Mouse (Mus musculus) frontal cortex, postnatal 25 days (tissue): ENCODE results near the gene Ubxn6.
A peak's percentile ranks its signal among the peaks of the same experiment; 100 is the strongest.

Experiments
- DNase-seq, 2 experiments: peaks; one replicate each; pipeline ENCODE4 v3.0.0; 2022; ENCODE audit warnings: low spot score in 2 of 2

The Ubxn6 gene

DNA sequence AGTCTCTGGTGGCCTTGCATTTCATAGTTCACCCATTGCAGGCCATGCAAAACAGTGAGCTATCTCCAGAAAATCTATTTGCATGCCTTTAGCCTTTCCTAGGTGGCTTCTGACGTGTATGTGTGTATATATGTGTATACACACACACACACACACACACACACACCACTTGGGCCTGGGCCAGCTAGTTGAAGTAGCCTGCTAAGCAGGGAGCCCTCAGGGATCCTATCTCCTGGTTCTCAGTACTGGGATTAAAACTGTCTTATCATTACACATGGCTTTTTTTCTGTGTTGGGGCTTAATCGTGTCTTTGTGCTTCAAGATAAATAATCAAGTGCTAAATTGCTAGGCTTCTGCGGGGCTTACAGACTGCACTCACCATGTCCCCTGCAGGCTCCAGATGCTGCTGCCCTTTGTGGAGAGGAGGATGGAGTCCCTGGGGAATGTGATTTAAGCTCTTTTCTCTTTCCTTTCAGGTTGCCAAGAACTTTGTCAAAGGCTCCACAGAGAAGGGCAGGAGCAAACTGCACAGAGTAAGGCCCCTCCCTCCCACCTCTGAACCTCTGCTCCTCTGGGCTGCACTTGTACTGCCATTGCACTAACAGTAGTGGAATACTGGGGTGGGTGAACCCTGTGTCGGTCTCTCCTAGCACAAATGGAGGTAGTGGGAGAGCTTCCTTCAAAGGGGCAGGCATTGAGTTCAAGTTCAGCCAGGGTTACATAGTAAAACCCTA lies 18.7 kb downstream of the Ubxn6 start:
- no peak for DNase-seq

DNA sequence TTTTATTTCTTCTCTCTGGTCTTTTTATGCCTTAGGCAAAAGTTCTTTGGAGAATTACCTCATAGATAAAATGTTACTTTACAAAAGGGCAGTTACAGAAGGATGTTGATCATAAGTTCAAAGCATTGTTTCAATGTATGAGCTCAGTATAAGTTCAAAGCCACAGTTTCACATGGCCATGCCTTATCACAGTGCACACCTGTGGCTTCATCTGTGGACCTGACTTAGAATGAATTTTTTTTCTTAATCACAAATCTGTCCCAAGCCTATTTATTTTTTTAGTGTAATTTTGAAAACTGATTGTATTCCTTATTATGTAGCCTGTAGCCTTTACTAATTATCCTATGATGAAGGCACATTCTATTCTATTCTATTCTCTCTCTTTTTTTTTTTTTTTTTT lies 19.9 kb downstream of the Ubxn6 start:
- no peak for DNase-seq

DNA sequence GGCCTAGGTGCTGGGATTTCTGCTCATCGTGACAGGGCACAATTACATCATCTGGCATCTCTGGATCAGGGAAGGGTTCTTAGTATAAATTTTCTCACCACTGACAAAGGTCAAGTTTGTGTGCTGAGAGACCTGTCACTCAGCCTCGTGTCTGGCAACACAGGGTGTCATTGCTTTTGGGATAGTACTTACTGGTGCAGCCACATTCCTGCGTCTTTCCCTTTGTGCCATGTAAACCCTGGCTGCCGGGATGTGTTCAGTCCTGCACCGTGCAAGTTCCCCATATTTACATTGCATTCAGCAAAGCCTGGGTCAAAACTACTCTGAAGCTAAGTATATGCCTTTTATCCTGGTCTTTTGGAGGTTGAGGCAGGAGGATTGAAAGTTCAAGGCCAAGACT lies 23.5 kb downstream of the Ubxn6 start:
- DNase-seq = no peak

DNA sequence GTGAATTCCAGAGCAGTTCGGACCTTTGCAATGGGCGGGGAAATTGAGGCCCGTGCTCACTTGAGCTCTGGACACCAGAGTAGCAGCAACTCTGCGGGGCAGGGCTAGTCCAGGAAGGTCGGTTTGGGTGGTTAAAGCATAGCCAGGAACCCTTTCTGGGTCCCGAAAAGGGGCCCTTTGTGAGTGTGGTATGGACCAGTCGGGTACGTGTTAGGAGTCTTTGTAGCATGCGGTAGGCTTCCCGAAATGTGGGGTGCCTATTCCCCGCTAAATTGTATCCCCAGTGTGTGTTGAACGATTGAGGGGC lies 34.0 kb downstream of the Ubxn6 start:
- no peak for DNase-seq

DNA sequence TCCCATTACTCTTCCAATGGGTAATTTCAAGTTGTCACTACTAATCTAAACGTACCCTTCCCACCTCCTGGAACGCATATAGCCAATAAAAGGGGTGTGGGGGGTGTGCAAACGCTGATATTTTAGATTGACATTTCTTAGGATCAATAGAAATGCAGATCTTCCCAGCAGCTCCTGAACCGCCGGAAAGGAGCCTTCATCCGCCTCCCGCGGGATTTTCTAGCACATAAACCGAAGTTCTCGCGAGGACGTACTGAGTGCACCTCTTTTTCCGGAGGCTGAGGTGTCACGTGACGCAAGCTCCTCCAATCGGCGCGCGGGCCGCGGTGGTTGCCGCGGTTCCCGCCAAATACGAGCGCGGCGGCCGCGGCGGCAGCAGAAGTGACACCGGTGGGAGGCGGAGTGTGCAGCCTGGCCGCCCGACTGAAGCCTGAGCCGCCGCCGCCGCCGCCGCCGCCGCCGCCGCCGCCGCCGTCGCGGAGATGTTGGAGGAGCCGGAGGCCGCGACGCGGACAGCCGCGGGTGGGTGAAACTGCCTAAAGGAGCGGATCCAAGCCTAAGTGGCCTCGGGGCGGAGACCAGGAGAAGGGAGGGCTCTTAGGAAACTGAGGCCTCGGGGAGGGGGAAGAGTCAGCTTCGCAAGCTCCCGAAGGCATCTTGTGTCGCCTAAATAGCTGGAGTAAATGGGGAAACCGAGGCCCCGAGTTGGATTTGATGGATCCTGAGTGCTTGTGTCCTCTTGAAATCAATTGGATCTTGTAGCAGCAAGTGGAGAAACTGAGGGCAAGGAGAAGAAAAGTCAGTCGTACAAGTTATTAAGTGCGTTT lies 34.6 kb downstream of the Ubxn6 start, which contains the start of gene Chaf1a:
Gene Chaf1a, plus strand, starts transcription at position 410 of the 827 bp plus-strand sequence.
- DNase-seq = peak; percentile 89 to 91

DNA sequence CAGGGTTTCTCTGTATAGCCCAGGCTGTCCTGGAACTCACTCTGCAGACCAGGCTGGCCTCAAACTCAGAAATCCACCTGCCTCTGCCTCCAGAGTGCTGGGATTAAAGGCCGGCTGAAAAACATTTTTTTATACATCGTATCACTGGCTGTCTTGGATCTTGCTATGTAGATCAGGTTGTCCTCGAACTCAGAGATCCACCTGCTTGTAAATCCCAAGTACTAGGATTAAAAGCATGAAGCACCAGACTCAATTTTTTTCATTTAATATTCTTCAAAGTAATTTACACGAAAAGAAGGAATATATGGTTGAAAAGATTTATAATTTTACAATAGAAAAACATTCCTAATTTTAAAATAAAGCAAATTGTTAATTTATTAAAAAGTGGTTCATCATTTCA lies 35.5 kb downstream of the Ubxn6 start:
- DNase-seq = no peak

DNA sequence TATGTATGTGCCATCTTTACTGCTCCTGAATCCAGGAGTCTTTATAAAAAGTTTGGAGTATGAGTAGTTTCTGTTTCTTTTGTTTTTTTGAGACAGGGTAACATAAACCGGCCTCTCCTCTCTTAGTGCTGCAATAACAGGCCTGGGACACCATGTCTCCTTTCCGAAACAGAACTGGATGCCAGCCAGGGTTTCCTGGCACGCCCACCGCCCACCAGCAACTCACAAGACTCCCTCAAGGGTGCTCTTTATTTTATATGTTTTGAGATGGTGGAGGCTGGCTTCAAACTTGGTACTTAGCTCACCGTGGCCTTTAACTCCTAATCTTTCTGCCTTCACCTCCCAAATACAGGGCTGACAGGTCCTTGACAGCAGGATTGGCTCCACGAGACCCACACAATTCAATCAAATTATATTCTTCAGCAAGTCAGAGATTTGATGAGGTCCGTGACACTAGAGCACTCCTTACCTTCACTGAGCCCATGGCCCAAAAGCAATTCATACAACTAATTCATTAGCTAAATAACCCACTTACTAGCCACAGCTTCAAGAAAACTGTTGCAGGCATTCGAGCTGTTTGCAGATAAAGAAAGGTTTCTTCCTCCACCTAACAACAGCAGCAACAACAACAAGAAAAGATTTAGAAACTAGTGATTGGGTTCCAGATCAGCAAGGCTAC lies 36.1 kb downstream of the Ubxn6 start:
- no peak for DNase-seq

DNA sequence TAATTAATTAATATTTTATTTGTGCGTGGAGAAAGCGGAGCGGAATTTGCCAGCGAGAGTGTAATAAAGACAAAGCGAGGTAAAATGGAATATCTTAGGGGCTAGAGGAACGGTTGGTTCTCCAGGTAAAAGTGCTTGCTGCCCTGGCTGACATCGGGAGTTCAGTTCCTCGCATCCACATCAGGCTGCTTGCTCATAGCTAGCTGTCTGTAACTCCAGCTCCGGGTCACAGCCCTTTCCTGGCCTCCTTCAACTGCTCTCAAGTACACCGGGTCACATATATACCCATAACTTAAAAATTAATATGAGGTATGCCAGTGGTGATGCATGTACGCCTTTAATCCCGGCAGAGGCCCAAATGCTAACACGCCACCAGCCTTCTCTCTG lies 37.9 kb downstream of the Ubxn6 start:
- no peak for DNase-seq

DNA sequence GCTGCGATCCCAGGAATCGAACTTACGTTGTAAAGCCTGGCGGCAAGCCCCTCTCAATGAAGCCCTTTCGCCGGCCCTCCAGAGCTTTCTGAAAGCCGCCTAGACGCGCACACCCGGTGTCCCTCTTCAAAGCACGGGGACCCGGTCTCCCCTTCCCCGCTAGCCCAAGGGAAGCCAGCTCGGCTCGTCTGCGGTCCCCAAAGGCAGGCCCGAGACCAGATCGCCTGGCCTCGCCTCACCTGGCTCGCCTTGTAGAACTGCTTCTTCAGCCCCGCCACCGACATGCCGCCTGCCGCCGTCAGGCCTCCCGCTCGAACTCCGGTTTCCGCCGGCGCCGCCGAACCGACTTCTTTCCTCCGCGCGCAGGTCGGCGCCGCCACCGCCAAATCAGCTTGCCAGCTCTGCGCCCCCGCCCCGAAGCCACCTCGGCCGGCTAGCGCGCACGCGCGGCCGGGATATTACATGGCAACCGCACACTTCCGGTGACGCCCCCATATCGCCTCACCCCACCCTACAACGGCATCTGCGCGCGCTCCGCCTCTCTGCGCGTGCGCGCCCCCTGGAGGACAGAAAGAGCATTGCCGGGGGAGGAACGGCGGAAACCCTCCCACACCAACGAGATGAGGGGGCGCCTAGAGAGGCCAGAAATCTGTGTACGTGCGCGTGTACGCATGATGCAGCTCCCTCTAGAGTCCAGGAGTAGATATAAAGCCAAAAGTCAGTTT lies 38.5 kb downstream of the Ubxn6 start, which contains the start of gene Sh3gl1:
Gene Sh3gl1, minus strand, starts transcription at position 460 of the 725 bp plus-strand sequence.
- DNase-seq = peak; percentile 98 to 100

DNA sequence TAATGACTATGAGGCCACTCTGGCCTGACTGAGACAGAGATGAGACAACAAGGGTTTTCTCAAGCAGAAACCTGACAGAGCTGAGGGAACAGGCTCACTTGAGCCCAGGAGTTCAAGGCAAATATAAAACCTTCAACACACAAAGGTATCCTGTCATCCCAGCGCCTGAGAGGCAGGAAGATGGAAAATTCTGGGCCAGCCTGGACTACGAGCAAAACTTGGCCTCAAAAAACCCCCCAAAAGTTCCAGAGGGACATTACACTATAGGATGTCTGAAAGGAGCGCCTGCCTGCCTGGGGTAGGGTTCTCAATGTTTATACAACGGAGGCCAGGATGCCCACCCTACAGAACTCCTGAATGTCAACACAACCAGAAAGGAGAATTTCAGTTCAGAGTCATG lies 39.6 kb downstream of the Ubxn6 start:
- no peak for DNase-seq

DNA sequence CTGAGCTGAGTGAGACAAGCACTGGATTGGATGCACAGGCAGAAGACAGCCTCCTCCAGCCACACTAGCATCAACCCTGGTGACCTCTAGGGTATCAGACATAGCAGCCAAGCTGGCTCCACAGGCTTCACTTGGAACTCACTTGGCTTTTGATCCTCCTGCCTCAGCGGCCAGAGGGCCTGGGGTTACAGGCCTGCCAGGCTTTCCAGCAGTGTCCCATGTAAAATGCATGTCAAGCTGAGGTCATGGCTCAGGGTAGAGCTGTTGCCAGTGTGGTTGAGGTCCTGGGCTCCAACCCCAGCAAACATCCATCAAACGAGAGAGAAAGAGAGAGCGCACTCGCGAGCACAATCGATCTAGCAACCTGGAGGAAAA lies 40.1 kb downstream of the Ubxn6 start:
- no peak for DNase-seq

DNA sequence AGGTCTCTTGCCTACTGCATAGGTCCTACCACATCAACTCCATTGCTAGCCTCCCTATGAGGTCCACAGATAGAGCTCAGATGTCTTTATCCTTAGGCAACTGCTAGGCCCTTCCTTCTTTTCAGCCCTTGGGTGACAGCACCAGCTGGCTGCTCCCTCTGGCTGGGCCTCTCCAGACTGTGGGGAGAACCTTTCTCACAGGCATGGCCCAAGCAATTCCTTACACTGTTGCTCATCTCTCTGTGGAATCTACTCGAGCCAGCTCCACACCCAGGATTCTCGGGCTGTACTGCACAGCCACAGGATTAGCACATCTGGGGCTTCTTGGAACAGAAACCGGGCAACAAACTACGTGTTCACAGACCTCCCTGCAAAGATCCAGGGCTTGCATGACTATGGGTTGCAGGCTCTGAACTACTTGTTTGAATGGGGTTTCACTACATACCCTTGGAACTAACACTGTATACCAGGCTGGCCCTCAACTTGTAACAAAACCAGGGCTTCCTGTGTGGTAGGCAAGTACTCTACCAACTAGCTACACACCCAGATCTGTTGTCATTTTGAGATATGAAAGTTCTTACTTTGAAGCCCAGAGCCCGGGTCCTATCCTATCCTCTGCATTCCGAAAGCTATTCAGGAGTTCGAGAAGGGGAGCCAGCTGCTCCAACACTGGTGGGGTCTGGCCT lies 40.6 kb downstream of the Ubxn6 start:
- DNase-seq = no peak

DNA sequence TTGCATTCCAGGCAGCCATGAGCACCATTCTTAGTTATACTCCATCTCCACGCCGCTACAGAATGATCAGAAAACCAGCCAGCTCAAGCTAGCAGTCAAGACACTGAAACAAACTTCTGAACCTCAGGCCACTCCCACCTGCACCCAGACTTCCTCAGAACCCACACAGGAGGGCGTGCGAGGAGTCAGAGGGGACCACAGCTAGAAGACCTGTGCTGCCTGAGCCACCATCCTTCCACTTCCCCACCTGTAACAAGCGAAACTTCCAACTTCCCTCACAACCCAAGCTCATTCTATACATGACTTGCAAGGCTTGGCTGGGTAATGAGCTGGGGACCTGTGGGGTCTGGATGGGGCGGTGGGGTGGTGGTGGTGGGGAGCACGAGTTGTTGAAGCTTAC lies 42.0 kb downstream of the Ubxn6 start:
- DNase-seq = no peak

DNA sequence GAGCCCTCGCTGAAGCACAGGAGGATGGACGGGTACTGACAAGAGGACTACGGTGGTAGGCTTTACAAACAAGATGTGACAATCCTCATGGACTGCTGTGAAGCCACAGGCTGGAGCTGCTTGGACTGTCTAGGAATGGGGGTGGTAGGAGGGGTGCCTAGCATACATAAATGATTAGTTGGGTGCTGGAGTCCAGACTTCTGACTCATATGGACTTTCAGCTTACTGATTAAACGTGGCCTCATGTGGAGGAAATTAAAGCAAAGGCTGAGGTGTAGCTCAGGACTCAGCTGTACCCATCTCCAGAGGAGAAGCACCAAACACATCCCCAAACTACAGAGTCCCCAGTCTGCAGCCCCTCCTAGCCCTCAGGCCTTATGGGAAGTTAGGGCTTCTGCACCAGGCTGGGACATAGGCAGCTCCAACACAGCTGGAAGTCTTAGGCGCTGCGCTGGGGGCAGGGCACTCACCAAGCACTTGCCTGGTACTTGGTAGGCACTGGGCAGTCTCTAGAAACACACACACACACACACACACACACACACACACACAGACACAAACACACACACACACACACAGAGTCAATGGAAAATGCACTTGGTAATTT lies 42.6 kb downstream of the Ubxn6 start:
- DNase-seq = no peak

DNA sequence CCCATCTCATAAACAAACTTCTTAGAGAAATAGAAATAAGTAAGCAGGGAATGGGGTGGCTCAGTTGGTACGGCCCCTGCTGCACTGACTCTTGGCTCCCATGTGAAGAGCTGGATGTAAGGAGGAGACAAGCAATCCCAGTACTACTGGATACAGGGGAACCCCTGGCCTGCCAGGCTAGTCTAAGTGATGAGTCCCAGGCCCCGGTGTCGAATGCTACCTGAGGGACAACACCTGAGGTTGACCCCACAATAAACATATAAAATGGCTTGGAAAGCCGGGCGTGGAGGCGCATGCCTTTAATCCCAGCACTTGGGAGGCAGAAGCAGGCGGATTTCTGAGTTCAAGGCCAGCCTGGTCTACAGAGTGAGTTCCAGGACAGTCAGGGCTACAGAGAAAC lies 43.4 kb downstream of the Ubxn6 start:
- DNase-seq = no peak

DNA sequence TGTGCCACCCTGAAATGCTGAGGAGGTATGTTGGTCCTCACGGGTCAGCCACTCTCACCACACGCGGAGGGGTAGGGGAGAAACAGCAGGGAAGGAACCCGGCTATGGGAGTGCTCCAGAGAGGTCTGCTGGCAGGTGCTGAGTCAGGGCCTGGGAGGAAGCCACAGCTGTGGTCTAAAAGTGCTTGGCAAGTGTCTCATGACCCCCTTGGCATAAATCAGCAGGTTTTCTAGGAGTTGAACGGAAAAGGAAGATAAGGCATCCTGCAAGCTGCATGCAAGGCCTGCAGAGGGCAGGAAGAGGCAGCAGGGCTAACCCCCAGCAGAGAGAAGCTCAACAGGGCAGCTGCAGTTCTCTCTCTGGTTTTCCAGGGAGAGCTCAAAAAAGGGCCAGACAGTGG lies 43.9 kb downstream of the Ubxn6 start:
- DNase-seq = no peak

DNA sequence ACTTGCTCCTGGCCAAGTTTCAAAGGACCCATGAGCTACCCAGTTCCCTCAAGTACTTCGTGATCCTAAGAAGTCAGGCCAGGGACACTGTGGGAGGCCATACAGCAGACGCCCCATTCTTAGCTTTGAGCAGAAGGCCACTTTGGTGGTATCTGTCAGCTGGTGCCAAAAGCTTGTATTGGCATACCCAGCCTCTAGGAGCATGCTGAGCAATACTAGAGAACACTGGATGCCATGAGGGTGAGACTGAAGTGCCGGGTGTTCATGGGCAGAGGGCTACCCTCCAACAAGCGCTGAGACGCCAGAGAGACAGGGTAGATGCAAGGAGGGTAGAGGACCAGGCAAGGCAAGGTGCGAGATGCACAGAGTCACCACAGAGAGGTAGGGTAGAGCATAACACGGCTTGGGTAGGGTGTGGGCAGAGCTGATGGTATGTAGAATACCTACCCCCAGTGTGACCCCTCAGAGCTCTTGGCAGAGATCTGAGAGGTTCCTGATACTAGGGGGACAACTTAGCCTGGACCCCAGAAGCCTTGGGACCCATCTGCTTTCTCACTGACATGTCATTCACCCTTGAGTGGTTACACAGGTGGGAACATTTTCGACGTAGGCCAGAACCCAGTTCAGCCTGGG lies 44.5 kb downstream of the Ubxn6 start:
- DNase-seq = no peak

DNA sequence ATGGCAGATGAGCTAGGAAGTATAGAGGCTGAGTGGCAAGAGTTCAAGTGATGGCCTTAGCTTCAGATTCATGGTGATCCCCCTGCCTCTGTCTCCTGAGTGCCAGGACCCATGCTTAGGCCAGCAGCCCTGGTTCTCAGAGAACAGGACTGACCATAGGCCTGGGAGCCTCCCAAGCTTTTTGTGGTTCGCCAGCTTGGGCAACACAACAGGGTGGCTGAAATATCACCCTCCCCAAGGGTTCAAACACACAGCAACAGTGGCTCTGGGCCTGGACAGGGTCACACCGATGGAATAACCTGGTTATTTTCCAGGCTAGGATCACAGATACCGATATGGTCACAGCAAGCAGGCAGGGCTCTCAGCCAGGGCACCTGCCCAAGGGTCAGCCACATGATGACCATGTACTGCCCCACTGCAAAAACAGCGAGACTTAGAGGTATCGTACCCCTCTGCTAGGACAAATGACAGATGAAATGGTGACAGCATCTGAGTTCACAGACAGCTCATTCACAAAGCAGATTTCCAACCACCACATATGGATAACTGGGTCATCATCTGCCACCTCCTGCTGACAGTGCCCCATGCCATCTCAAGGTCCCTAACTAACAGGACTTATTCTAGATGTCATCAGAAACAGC lies 46.9 kb downstream of the Ubxn6 start:
- no peak for DNase-seq

DNA sequence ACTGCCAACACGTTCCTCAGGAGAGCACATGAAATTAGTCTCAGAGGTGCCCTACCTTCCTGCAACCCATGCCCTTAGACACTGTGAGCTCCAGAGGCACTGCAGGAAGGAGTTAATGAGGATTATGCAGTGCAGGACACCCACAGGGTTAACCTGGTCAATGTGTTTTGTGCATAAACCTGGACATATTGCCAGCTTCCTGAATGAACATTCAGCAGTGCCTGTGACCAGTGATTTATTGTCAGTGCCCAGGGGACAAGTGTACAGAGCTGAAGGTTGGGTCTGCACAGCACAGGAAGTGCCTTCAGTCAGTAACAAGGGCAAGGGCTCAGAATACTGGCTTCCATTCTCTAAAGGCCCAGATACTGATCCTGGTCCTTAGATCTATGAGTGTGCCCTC lies 47.9 kb downstream of the Ubxn6 start:
- DNase-seq = no peak

DNA sequence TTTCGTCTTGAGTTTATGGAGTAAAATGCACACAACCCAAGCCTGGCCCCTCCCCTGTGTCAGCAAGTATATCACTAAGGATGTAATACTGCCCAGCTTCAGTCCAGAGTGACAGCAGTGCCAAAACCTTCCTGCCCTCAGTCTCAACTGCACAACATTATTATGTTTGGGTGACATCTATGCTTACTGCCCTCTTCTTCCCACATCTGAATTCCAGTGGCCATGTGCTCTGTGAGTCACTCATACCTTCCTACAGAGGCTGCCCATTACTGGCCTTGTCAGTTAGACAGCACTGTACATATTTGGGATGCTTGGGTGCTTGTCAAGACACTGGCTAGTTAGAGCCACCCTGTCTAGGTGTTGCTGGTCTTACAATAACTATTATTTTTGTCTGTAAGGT lies 48.5 kb downstream of the Ubxn6 start:
- DNase-seq = no peak
